8 mouse cellular contexts compared by ENCODE assay signal in genomic region chr11:78360125-78360788, GRCm38 (mm10). TPM values are rescaled to one million over a fixed set of nuclear protein-coding genes. Genes with fewer than 3 reads are reported as not detected.
DNase-seq lines count a peak whose midpoint lies in the region; ATAC-seq and TF ChIP-seq lines count a peak whose summit lies in the region.

No protein-coding gene starts in this region.

- peak; percentile 85 for DNase-seq in brain, embryonic 14.5 days (ENCODE audit: low read depth)
- DNase-seq in heart, postnatal 14 days = peak; percentile 69 to 78
- peak; percentile 59 to 69 for DNase-seq in layer of hippocampus, adult 2 months (ENCODE audit: low spot score in 2 of 2)
- DNase-seq in lung, postnatal 0 days (ENCODE audit: low spot score) = peak; percentile 91
- DNase-seq in retina, embryonic 14.5 days (ENCODE audit: low spot score) = peak; percentile 89
- DNase-seq in thymus, postnatal 4 days = peak; percentile 91

- intact Hi-C loops in heart, postnatal 14 days (cut with DNase I) = loop anchor here (1.0 to 5.0 kb wide), 2 partner anchors 39 to 92 kb away; no protein-coding TSS in a partner anchor

- H3K4me3 ChIP-seq in ES-Bruce4 (ENCODE audit: low read depth, low read length) = peak overlapping the region; percentile 65
- peak overlapping the region; percentile 61 for H3K4me3 ChIP-seq in erythroblast, embryonic 14.5 days (replicated peaks)
- peak overlapping the region; percentile 49 for H3K4me3 ChIP-seq in layer of hippocampus, adult 2 months
- peak overlapping the region; percentile 27; the same call in 1 of the 2 replicates for H3K4me3 ChIP-seq in lung, postnatal 0 days (ENCODE audit: low read depth, low read length)

- peak; percentile 81 for TF ChIP-seq CTCF in ES-Bruce4 (IDR thresholded peaks at IDR 0.05; ENCODE audit: low read depth, low read length)
- peak; percentile 71 for TF ChIP-seq CTCF in brain, embryonic 14.5 days (IDR thresholded peaks at IDR 0.05; ENCODE audit: borderline replicate concordance, extremely low read depth, insufficient read depth, insufficient read length)
- peak; percentile 86 for TF ChIP-seq CTCF in layer of hippocampus, adult 2 months (conservative IDR thresholded peaks at IDR 0.05)
- peak; percentile 83 for TF ChIP-seq CTCF in lung, postnatal 0 days (IDR thresholded peaks at IDR 0.05)

- H3K4me2 ChIP-seq in lung, postnatal 0 days (replicated peaks; ENCODE audit: low read depth, low read length) = peak overlapping the region; percentile 58

- H3K9ac ChIP-seq in ES-Bruce4 (ENCODE audit: low read depth, poor library complexity, severe bottlenecking) = peak overlapping the region; percentile 41
- no peak overlapping the region for H3K9ac ChIP-seq in lung, postnatal 0 days (replicated peaks; ENCODE audit: low read depth)

- peak; percentile 68 for TF ChIP-seq POLR2A in ES-Bruce4 (IDR thresholded peaks at IDR 0.05; ENCODE audit: insufficient read depth, low read length)
- no peak for TF ChIP-seq POLR2A in brain, embryonic 14.5 days (IDR thresholded peaks at IDR 0.05; ENCODE audit: borderline replicate concordance, extremely low read depth, insufficient read depth, insufficient read length, poor library complexity, severe bottlenecking)

- H3K27me3 ChIP-seq in ES-Bruce4 (ENCODE audit: control insufficient read depth, insufficient read depth, low read length, poor library complexity, severe bottlenecking) = no peaks in the 10 kb centered on the region
- H3K27me3 ChIP-seq in erythroblast, embryonic 14.5 days (ENCODE audit: control insufficient read depth) = no peaks in the 10 kb centered on the region; the same call in 1 of the 2 replicates
- no peaks in the 10 kb centered on the region for H3K27me3 ChIP-seq in lung, postnatal 0 days (replicated peaks; ENCODE audit: insufficient read depth, low read length)

- H3K9me3 ChIP-seq in ES-Bruce4 (replicated peaks; ENCODE audit: control insufficient read depth, insufficient read depth, low read length, poor library complexity, severe bottlenecking) = no peaks in the 10 kb centered on the region
- no peaks in the 10 kb centered on the region for H3K9me3 ChIP-seq in erythroblast, embryonic 14.5 days (ENCODE audit: control insufficient read depth, low read length)
- no peaks in the 10 kb centered on the region for H3K9me3 ChIP-seq in lung, postnatal 0 days (ENCODE audit: low read length)

- TF ChIP-seq EP300 in ES-Bruce4 (IDR thresholded peaks at IDR 0.05; ENCODE audit: insufficient read depth, low read depth, low read length) = no peak
- TF ChIP-seq EP300 in lung, postnatal 0 days (IDR thresholded peaks at IDR 0.05) = no peak

- no peaks in the 10 kb centered on the region for H3K4me1 ChIP-seq in ES-Bruce4 (ENCODE audit: control insufficient read depth, insufficient read depth, low read length)
- H3K4me1 ChIP-seq in erythroblast, embryonic 14.5 days (ENCODE audit: control insufficient read depth) = peaks cover 21% of the 10 kb centered on the region
- H3K4me1 ChIP-seq in lung, postnatal 0 days (ENCODE audit: insufficient read depth, low read depth, low read length) = no peaks in the 10 kb centered on the region

- H3K27ac ChIP-seq in ES-Bruce4 (ENCODE audit: insufficient read depth, low read length) = peak overlapping the region; percentile 1; the same call in 1 of the 2 replicates
- H3K27ac ChIP-seq in layer of hippocampus, adult 2 months = no peak overlapping the region
- no peak overlapping the region for H3K27ac ChIP-seq in lung, postnatal 0 days (ENCODE audit: low read length)

- peak; percentile 80 for ATAC-seq in lung, postnatal 0 days

- no peaks in the 10 kb centered on the region for H3K36me3 ChIP-seq in ES-Bruce4 (ENCODE audit: control insufficient read depth, insufficient read depth, low read length, poor library complexity, severe bottlenecking)
- H3K36me3 ChIP-seq in erythroblast, embryonic 14.5 days (ENCODE audit: control insufficient read depth) = no peaks in the 10 kb centered on the region
- H3K36me3 ChIP-seq in lung, postnatal 0 days (ENCODE audit: insufficient read depth, low read length) = no peaks in the 10 kb centered on the region

- 7% methylated on average over 13 of the region's 13 CpGs for WGBS in lung, postnatal 0 days

RNA-seq across cellular contexts. Expression of gene Unc119, which starts 17.0 kb away (rescaled TPM):
- polyA plus RNA-seq in ES-Bruce4 (2011; ENCODE audit: insufficient read depth, insufficient read length, low read depth, missing spikeins) = 25.7 and 28.7 TPM in 2 replicates
- polyA plus RNA-seq in brain, embryonic 14.5 days (2012; rRNA removed) = 137 and 174 TPM in 2 replicates
- polyA plus RNA-seq in erythroblast, embryonic 14.5 days (2012) = 1.7 and 1.9 TPM in 2 replicates
- 1 to 10 TPM; 5.9 to 6.3 TPM for total RNA-seq in heart, postnatal 14 days (2021)
- 10 to 100 TPM; 27.8 to 33.9 TPM for total RNA-seq in layer of hippocampus, adult 2 months (2021)
- 35.6 and 37.5 TPM in 2 replicates for polyA plus RNA-seq in lung, postnatal 0 days (2015; fragmentation: Nextera tagmentation; extraction: Ambion mirVana)

RNA-seq across cellular contexts. Expression of gene Foxn1, which starts 26.1 kb away (rescaled TPM):
- polyA plus RNA-seq in ES-Bruce4 (2011; ENCODE audit: insufficient read depth, insufficient read length, low read depth, missing spikeins) = not detected in 2 replicates
- polyA plus RNA-seq in brain, embryonic 14.5 days (2012; rRNA removed) = 0.03 TPM in 2 replicates
- polyA plus RNA-seq in erythroblast, embryonic 14.5 days (2012) = not detected in 2 replicates
- total RNA-seq in heart, postnatal 14 days (2021) = under 1 TPM in 1 of 2 experiments, not detected in 1; 0.24 TPM
- total RNA-seq in layer of hippocampus, adult 2 months (2021) = not detected
- polyA plus RNA-seq in lung, postnatal 0 days (2015; fragmentation: Nextera tagmentation; extraction: Ambion mirVana) = not detected in 2 replicates

RNA-seq across cellular contexts. Expression of gene Pigs, which starts 32.0 kb away (rescaled TPM):
- 24.2 and 29.5 TPM in 2 replicates for polyA plus RNA-seq in ES-Bruce4 (2011; ENCODE audit: insufficient read depth, insufficient read length, low read depth, missing spikeins)
- 75.3 and 81.7 TPM in 2 replicates for polyA plus RNA-seq in brain, embryonic 14.5 days (2012; rRNA removed)
- polyA plus RNA-seq in erythroblast, embryonic 14.5 days (2012) = 3.2 and 3.8 TPM in 2 replicates
- total RNA-seq in heart, postnatal 14 days (2021) = 10 to 100 TPM; 23.5 to 23.9 TPM
- total RNA-seq in layer of hippocampus, adult 2 months (2021) = 10 to 100 TPM; 58.2 to 59.9 TPM
- 47.2 and 49.2 TPM in 2 replicates for polyA plus RNA-seq in lung, postnatal 0 days (2015; fragmentation: Nextera tagmentation; extraction: Ambion mirVana)

RNA-seq across cellular contexts. Expression of gene Aldoc, which starts 37.5 kb away (rescaled TPM):
- 32.5 and 55.1 TPM in 2 replicates for polyA plus RNA-seq in ES-Bruce4 (2011; ENCODE audit: insufficient read depth, insufficient read length, low read depth, missing spikeins)
- polyA plus RNA-seq in brain, embryonic 14.5 days (2012; rRNA removed) = 126 and 134 TPM in 2 replicates
- polyA plus RNA-seq in erythroblast, embryonic 14.5 days (2012) = 0.12 and 0.22 TPM in 2 replicates
- 1 to 10 TPM in 1 of 2 experiments, under 1 TPM in 1; 0.54 to 1.0 TPM for total RNA-seq in heart, postnatal 14 days (2021)
- total RNA-seq in layer of hippocampus, adult 2 months (2021) = 100 to 1,000 TPM; 853 to 900 TPM
- 12.2 and 12.7 TPM in 2 replicates for polyA plus RNA-seq in lung, postnatal 0 days (2015; fragmentation: Nextera tagmentation; extraction: Ambion mirVana)

RNA-seq across cellular contexts. Expression of gene Spag5, which starts 58.9 kb away (rescaled TPM):
- 66.9 and 68.8 TPM in 2 replicates for polyA plus RNA-seq in ES-Bruce4 (2011; ENCODE audit: insufficient read depth, insufficient read length, low read depth, missing spikeins)
- 22.0 and 42.0 TPM in 2 replicates for polyA plus RNA-seq in brain, embryonic 14.5 days (2012; rRNA removed)
- polyA plus RNA-seq in erythroblast, embryonic 14.5 days (2012) = 19.3 and 21.5 TPM in 2 replicates
- 1 to 10 TPM; 2.2 to 4.2 TPM for total RNA-seq in heart, postnatal 14 days (2021)
- 1 to 10 TPM; 8.3 to 8.5 TPM for total RNA-seq in layer of hippocampus, adult 2 months (2021)
- 1.4 and 2.5 TPM in 2 replicates for polyA plus RNA-seq in lung, postnatal 0 days (2015; fragmentation: Nextera tagmentation; extraction: Ambion mirVana)
